Mouse (Mus musculus) urinary bladder, adult 18-20 months (tissue): ENCODE measurements around the gene Dvl1.

Experiments used
- DNase-seq, 2 experiments: peaks; one replicate each; pipeline ENCODE4 v3.0.0; 2022; ENCODE audit warnings: low spot score in 2 of 2, mixed read lengths in 2 of 2

Gene Dvl1

DNA sequence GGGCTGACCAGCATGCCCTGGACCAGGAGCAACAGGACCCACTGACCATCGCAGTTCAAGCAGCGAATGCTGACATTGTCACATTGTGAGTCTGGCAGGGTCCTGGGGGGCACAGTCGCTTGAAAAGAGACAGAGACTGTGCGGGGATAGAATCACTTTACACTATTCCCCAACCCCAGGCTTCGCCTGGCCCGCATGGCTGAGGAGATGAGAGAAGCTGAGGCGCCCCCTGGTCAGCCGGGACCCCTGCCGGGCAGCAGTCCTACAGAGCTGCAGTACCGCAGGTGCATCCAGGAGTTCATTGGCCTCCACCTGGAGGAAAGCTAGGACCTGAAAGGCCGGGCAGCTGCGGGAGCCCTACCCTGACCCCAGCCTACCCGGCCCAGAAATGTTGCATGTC is 58.4 kb downstream of the Dvl1 start:
- DNase-seq = no peak

DNA sequence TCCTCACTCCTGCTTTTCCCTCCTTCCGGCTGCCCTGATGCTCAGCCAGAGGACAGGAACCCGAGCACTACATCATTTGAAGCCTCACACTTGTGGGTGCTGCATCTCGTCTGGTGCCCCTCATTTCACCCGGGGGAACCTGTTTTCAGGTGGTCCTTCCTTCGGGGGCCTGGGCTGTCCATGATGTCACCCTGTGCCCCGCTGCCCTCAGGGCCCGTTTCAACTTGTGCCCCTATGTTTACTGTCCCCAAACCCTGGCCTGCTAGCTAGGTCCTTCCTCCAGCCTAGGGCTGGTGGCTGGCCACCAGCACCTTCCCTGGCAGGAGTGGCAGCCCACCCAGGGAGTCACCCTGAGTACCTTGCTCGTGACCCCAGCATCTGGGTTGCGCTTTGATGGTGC is 58.9 kb downstream of the Dvl1 start:
- no peak for DNase-seq

DNA sequence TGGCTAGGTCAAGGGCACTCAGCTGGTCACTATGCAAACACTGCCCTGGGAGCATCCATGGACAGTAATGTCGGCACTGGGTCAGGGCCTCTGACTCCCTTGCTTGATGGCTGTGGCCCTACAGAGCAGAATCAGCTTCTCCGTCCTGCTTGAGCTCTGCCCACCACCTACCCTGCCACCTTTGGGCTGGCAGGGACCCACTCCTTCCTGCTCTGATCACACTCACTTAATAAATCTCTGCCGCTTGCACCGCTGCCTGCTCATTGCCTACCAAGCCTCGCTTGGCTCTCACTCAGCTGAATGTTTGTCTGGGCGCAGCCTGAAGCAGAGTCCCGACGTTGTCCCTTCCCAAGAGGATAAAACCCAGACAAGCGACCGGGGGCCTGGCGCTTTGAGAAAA is 59.8 kb downstream of the Dvl1 start:
- no peak for DNase-seq

DNA sequence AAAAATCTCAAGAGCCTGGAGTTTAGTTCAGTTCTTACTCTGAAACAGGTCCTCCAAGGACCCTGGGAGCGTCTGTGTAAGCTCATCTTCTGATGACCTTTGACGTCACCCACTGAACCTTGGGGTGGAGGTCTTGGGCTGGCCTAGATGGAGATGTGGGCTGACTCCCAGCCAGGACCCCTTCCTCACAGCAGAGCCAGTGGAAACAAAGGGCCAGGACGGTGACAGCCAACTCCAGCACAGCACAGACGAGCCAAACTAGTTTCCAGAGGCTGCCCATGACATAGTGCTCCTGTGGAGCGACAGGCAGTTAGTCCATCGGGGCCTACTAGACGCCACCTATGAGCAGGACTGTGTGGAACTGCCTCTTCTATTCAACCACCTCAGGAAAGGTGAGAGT is 61.1 kb downstream of the Dvl1 start:
- no peak for DNase-seq

DNA sequence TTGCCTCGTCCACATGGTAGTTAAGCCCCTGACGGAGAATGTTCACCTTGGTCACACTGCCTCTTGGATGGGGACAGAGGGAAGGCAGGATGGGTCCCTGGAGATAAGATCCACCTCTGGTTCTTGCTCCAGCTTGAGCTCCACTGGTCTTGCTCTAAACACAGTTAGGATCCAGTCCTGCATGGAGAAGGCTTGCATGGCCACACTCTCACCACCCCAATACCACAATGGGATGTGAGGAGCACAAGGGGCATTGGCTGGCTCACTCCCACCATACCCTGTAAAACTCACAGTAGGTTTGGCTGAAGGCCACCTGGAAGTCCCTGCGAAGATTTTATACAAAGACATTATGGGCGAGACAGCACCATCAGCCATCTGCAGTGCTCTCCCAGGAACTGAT is 61.5 kb downstream of the Dvl1 start:
- no peak for DNase-seq
